Mouse (Mus musculus) E14TG2a.4 (cell line): Measurements from ENCODE around the gene Stxbp6.

Experiments used
- H3K27me3 ChIP-seq: 2 replicates; pipeline ENCODE4 v1.6.1; 2014; ENCODE audit warnings: low read length, control low read depth; ENCODE audit not compliant: insufficient read depth
- H3K36me3 ChIP-seq: 2 replicates; pipeline ENCODE4 v1.6.1; 2014; ENCODE audit warnings: low read length, control low read depth; ENCODE audit not compliant: insufficient read depth
- H3K4me1 ChIP-seq: replicated peaks from 2 replicates; pipeline ENCODE4 v1.6.1; 2014; ENCODE audit warnings: low read depth, low read length, control low read depth
- H3K4me3 ChIP-seq: replicated peaks from 2 replicates; pipeline ENCODE4 v1.5.1; 2014; ENCODE audit warnings: mild to moderate bottlenecking, low read length
- H3K9me3 ChIP-seq: 2 replicates; pipeline ENCODE4 v1.6.1; 2014; ENCODE audit warnings: low read length, control low read depth
- CTCF ChIP-seq: conservative IDR thresholded peaks from 2 replicates; pipeline ENCODE4 v1.5.1; 2014; ENCODE audit warnings: low read length
- NANOG ChIP-seq: IDR thresholded peaks from 2 replicates; pipeline ENCODE4 v1.6.1; 2014; ENCODE audit warnings: borderline replicate concordance, low read length, mixed read lengths
- POU5F1 ChIP-seq: IDR thresholded peaks from 2 replicates; pipeline ENCODE4 v1.6.1; 2014; ENCODE audit warnings: low read length, borderline replicate concordance

Gene Stxbp6

GRCm38 (mm10) chr12:45013246-45013756 is 61.2 kb downstream of the Stxbp6 start:
- Histone ChIP-seq H3K36me3 (no peaks in the 10 kb centered on the region), H3K4me3 (no peak overlapping the region), H3K27me3 (no peaks in the 10 kb centered on the region), H3K9me3 (no peaks in the 10 kb centered on the region), H3K4me1 (no peaks in the 10 kb centered on the region)
- TF ChIP-seq POU5F1 (no peak), CTCF (no peak), NANOG (no peak)

- TF ChIP-seq NANOG = no peak
- Histone ChIP-seq H3K4me1 (no peaks in the 10 kb centered on the region), H3K4me3 (no peak overlapping the region), H3K9me3 (no peaks in the 10 kb centered on the region), H3K27me3 (no peaks in the 10 kb centered on the region), H3K36me3 (no peaks in the 10 kb centered on the region)
These were observed 62.9 kb downstream of the Stxbp6 start for GRCm38 (mm10) chr12:45011436-45012089.

GRCm38 (mm10) chr12:45011006-45011405 is 63.5 kb downstream of the Stxbp6 start:
- Histone ChIP-seq H3K4me3 (no peak overlapping the region), H3K36me3 (no peaks in the 10 kb centered on the region), H3K9me3 (no peaks in the 10 kb centered on the region), H3K27me3 (no peaks in the 10 kb centered on the region), H3K4me1 (no peaks in the 10 kb centered on the region)
- TF ChIP-seq CTCF = no peak
- no peak for TF ChIP-seq NANOG
- no peak for TF ChIP-seq POU5F1

GRCm38 (mm10) chr12:45009984-45010611 is 64.4 kb downstream of the Stxbp6 start:
- Histone ChIP-seq H3K9me3 (no peaks in the 10 kb centered on the region), H3K27me3 (no peaks in the 10 kb centered on the region), H3K4me3 (no peak overlapping the region), H3K36me3 (no peaks in the 10 kb centered on the region), H3K4me1 (no peaks in the 10 kb centered on the region)
- TF ChIP-seq POU5F1 (no peak), CTCF (no peak), NANOG (no peak)

- no peaks in the 10 kb centered on the region for H3K9me3 ChIP-seq
- no peaks in the 10 kb centered on the region for H3K36me3 ChIP-seq
- no peaks in the 10 kb centered on the region for H3K4me1 ChIP-seq
- H3K27me3 ChIP-seq = no peaks in the 10 kb centered on the region
- H3K4me3 ChIP-seq = no peak overlapping the region
- no peak for TF ChIP-seq CTCF
These were observed 67.9 kb downstream of the Stxbp6 start for GRCm38 (mm10) chr12:45006569-45006968.

GRCm38 (mm10) chr12:45006049-45006448 is 68.5 kb downstream of the Stxbp6 start:
- TF ChIP-seq CTCF (no peak), POU5F1 (no peak), NANOG (no peak)
- no peaks in the 10 kb centered on the region for H3K9me3 ChIP-seq
- H3K4me1 ChIP-seq = no peaks in the 10 kb centered on the region
- H3K27me3 ChIP-seq = no peaks in the 10 kb centered on the region
- H3K36me3 ChIP-seq = no peaks in the 10 kb centered on the region
- no peak overlapping the region for H3K4me3 ChIP-seq

GRCm38 (mm10) chr12:45001996-45002395 is 72.5 kb downstream of the Stxbp6 start:
- Histone ChIP-seq H3K9me3 (no peaks in the 10 kb centered on the region), H3K27me3 (no peaks in the 10 kb centered on the region), H3K36me3 (no peaks in the 10 kb centered on the region), H3K4me3 (no peak overlapping the region), H3K4me1 (no peaks in the 10 kb centered on the region)
- TF ChIP-seq NANOG (no peak), CTCF (no peak), POU5F1 (no peak)

- Histone ChIP-seq H3K36me3 (no peaks in the 10 kb centered on the region), H3K4me3 (no peak overlapping the region), H3K27me3 (no peaks in the 10 kb centered on the region), H3K9me3 (no peaks in the 10 kb centered on the region), H3K4me1 (no peaks in the 10 kb centered on the region)
- TF ChIP-seq CTCF (no peak), POU5F1 (no peak), NANOG (no peak)
These were observed 77.1 kb downstream of the Stxbp6 start for GRCm38 (mm10) chr12:44997422-44997821.

GRCm38 (mm10) chr12:44996897-44997296 is 77.6 kb downstream of the Stxbp6 start:
- Histone ChIP-seq H3K36me3 (no peaks in the 10 kb centered on the region), H3K4me1 (no peaks in the 10 kb centered on the region), H3K9me3 (no peaks in the 10 kb centered on the region), H3K27me3 (no peaks in the 10 kb centered on the region), H3K4me3 (no peak overlapping the region)
- no peak for TF ChIP-seq POU5F1
- TF ChIP-seq CTCF = no peak
- no peak for TF ChIP-seq NANOG
